Mouse (Mus musculus) limb, embryonic 11.5 days (tissue): ENCODE measurements around the gene Mre11a. TPM values are rescaled to one million over a fixed set of nuclear protein-coding genes. Genes with fewer than 3 reads are reported as not detected.
A peak's percentile ranks its signal among the peaks of the same experiment; 100 is the strongest.

Experiments
- ATAC-seq: fragments of 200-750 bp; cut with Nextera tagmentation; 2 replicates; pipeline ENCODE4 v1.8.0; 2017; ENCODE audit warnings: low read depth; ENCODE audit not compliant: insufficient number of reproducible peaks, low FRiP score, low TSS enrichment
- DNase-seq: peaks from one replicate; pipeline ENCODE4 v3.0.0-alpha.2; 2015; ENCODE audit warnings: low spot score
- H3K27ac ChIP-seq: fragments of 300-500 bp; sonication (generic); replicated peaks from 2 replicates; pipeline ENCODE4 v1.5.1; 2014; ENCODE audit warnings: low read depth, mild to moderate bottlenecking, low read length
- H3K27me3 ChIP-seq: fragments of 300-500 bp; sonication (generic); 2 replicates; pipeline ENCODE4 v1.6.1; 2014; ENCODE audit warnings: mild to moderate bottlenecking, low read length, mixed read lengths; ENCODE audit not compliant: control insufficient read depth, insufficient read depth
- H3K36me3 ChIP-seq: fragments of 300-500 bp; sonication (generic); 2 replicates; pipeline ENCODE4 v1.6.1; 2014; ENCODE audit warnings: mild to moderate bottlenecking, low read length, moderate library complexity, mixed read lengths; ENCODE audit not compliant: control insufficient read depth, insufficient read depth
- H3K4me1 ChIP-seq: fragments of 300-500 bp; sonication (generic); 2 replicates; pipeline ENCODE4 v1.6.1; 2014; ENCODE audit warnings: low read length, mixed read lengths; ENCODE audit not compliant: control insufficient read depth, insufficient read depth
- H3K4me2 ChIP-seq: fragments of 300-500 bp; sonication (generic); 2 replicates; pipeline ENCODE4 v1.6.1; 2014; ENCODE audit warnings: low read depth, mild to moderate bottlenecking, moderate library complexity; ENCODE audit not compliant: severe bottlenecking
- H3K4me3 ChIP-seq: fragments of 300-500 bp; sonication (generic); 2 replicates; pipeline ENCODE4 v1.5.1; 2014; ENCODE audit warnings: low read depth, low read length
- H3K9ac ChIP-seq: fragments of 300-500 bp; sonication (generic); 2 replicates; pipeline ENCODE4 v1.6.1; 2014; ENCODE audit warnings: mild to moderate bottlenecking, low read length
- H3K9me3 ChIP-seq: fragments of 300-500 bp; sonication (generic); 2 replicates; pipeline ENCODE4 v1.6.1; 2016; ENCODE audit warnings: low read length; ENCODE audit not compliant: control insufficient read depth
- WGBS: fragments of 180-500 bp; shearing (Covaris S2); extraction: QIAGEN DNeasy Blood & Tissue Kit; methylation state at CpG from one replicate; pipeline ENCODE4 v1.1.7; 2014; 5-methylcytosine and 5-hydroxymethylcytosine counted together
- polyA plus RNA-seq: library from polyadenylated mRNA; unstranded; fragments of >200 nt; fragmentation: Nextera tagmentation; extraction: Ambion mirVana; gene quantifications from 2 replicates; pipeline ENCODE4 v1.2.1, GENCODE M21; 2014

Gene Mre11a
- polyA plus RNA-seq: 38.7 and 40.3 TPM in 2 replicates

GRCm38 (mm10) chr9:14784039-14785002, at the start of gene Mre11a, which contains the start of gene Ankrd49:
TSS of gene Mre11a (plus strand) at chr9:14784654.
TSS of gene Ankrd49 (minus strand) at chr9:14784856.
- Histone ChIP-seq H3K9me3 (no peaks in the 10 kb centered on the region), H3K4me1 (no peaks in the 10 kb centered on the region), H3K9ac (peak within 1 kb of the TSS; percentile 90), H3K4me3 (peak within 1 kb of the TSS; percentile 78), H3K4me2 (peak within 1 kb of the TSS; percentile 65), H3K27ac (peak within 1 kb of the TSS; percentile 95), H3K27me3 (no peaks in the 10 kb centered on the region), H3K36me3 (peaks cover 5% of the 10 kb centered on the region; the same call in 1 of the 2 replicates)
- DNase-seq (peak; percentile 97), ATAC-seq (peak; percentile 99)
- under 1% methylated on average over 62 of the region's 62 CpGs for WGBS

DNA sequence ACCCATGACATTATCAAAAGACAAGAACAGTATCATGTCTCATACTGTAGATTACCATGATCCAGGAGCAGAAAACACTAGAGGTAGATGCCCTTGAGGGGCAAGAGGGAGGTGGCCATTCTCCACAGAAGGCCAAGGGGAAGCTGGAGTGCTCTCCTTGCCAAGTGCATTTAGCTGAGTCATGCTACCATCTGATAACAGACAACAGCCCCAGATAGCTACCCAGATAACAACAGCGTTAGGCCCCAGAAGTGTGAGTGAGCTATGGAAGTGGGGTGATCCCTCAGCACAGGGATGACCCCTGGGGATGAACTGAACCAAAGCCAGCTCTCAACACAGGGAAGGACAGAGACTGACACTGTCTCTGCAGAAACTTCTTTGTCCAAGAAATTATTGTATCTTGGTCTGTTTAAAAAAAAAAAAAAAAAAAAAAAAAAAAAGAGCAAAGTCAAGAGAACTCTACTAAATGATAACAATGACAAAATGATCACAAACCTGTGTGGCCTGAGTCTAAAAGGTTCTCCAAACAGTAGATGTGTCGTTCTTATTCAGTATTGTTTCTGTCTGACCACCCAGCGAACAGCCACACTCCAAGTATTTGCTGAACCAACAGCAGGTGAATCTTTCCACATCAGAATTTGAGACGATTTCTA, 44.8 kb upstream of the Mre11a start:
- Histone ChIP-seq H3K27ac (no peak overlapping the region), H3K4me1 (no peaks in the 10 kb centered on the region), H3K4me2 (no peak overlapping the region), H3K9me3 (no peaks in the 10 kb centered on the region), H3K4me3 (no peak overlapping the region), H3K27me3 (no peaks in the 10 kb centered on the region), H3K36me3 (no peaks in the 10 kb centered on the region), H3K9ac (no peak overlapping the region)
- 84% methylated on average over 4 of the region's 4 CpGs for WGBS
- ATAC-seq (no peak), DNase-seq (no peak)

- 87% methylated on average over 19 of the region's 19 CpGs for WGBS
- Histone ChIP-seq H3K4me1 (no peaks in the 10 kb centered on the region), H3K36me3 (no peaks in the 10 kb centered on the region), H3K27me3 (no peaks in the 10 kb centered on the region), H3K27ac (no peak within 1 kb of the TSS), H3K9ac (no peak within 1 kb of the TSS), H3K9me3 (no peaks in the 10 kb centered on the region), H3K4me3 (no peak within 1 kb of the TSS), H3K4me2 (no peak within 1 kb of the TSS)
- no peak for DNase-seq
- ATAC-seq: no peak
Observed at GRCm38 (mm10) chr9:14740151-14740924, 44.1 kb upstream of the Mre11a start, which contains the start of gene Piwil4. TSS of gene Piwil4 (minus strand) at chr9:14740733.

- Histone ChIP-seq H3K36me3 (no peaks in the 10 kb centered on the region), H3K27me3 (no peaks in the 10 kb centered on the region), H3K9ac (peak overlapping the region; percentile 77), H3K4me1 (peaks cover 6% of the 10 kb centered on the region; the same call in 1 of the 2 replicates), H3K4me2 (peak overlapping the region; percentile 90), H3K4me3 (peak overlapping the region; percentile 58), H3K27ac (no peak overlapping the region), H3K9me3 (no peaks in the 10 kb centered on the region)
- no peak; the same call in none of the 2 replicates for ATAC-seq
- 58% methylated on average over 42 of the region's 42 CpGs for WGBS
- no peak for DNase-seq
Observed at GRCm38 (mm10) chr9:14750901-14751502, 33.5 kb upstream of the Mre11a start.

DNA sequence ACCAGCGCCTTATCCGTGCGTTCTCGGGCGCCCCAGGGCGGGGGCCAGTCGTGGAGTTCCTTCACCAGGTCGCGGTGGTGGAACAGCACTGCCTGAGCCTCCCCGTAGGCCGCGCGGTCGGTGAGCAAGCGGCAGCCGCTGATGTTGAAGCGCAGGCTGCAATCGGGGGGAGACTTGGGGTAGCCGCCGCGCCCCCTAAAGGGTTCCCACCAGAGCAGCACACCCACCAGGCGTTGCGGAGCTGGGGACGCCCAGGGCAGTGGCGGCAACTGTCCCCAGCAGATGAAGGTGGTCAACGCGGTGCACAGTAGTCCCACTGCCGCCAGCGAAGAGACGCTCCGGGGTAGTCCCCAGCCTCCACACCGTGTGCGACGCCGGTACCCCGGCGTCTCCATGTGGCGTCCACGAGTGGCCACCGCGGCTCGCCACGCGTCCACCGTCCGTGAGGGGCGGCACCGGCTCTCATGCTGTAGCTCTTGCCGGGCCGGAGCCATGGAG, 32.9 kb upstream of the Mre11a start:
- peak overlapping the region; percentile 90 for H3K4me2 ChIP-seq
- peak overlapping the region; percentile 58 for H3K4me3 ChIP-seq
- no peaks in the 10 kb centered on the region for H3K27me3 ChIP-seq
- H3K36me3 ChIP-seq: no peaks in the 10 kb centered on the region
- WGBS: 2% methylated on average over 48 of the region's 50 CpGs
- H3K4me1 ChIP-seq: peaks cover 4% of the 10 kb centered on the region; the same call in 1 of the 2 replicates
- ATAC-seq (peak; percentile 81), DNase-seq (peak; percentile 80)
- no peaks in the 10 kb centered on the region for H3K9me3 ChIP-seq
- H3K9ac ChIP-seq: peak overlapping the region; percentile 77
- H3K27ac ChIP-seq: no peak overlapping the region; the same call in 1 of the 2 replicates

DNA sequence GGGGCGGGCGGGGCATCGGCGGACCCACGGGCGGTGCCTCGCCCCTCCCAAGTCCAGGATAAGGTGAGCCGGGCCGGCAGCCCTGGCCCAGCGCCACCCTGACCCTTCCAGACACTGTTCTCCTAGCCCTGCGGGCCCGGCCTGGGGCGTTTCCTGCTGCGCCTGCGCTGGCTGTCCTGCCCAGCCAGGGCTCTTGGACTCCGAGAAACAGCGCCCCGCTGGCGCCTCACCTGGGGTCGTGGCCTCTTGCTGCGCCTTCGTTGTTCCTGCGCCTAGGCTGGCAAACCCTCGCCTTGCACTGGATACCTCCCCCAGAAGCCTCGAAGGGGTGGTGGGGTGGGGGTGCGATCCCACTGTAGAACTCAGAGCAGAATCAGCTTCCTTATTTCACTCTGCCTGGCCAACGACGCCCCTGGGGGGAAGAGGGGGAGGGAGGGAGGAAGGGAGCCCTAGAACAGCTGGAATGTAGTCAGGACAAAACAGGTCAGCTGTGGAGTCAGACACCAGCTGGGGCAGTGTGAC, 32.4 kb upstream of the Mre11a start, which contains the start of gene Fut4:
Gene Fut4 (minus strand): TSS at position 393 of the 522 bp plus-strand sequence.
- WGBS: under 1% methylated on average over 23 of the region's 28 CpGs
- no peak for DNase-seq
- H3K4me2 ChIP-seq: peak within 1 kb of the TSS; percentile 90
- no peak within 1 kb of the TSS; the same call in 1 of the 2 replicates for H3K27ac ChIP-seq
- H3K4me3 ChIP-seq: peak within 1 kb of the TSS; percentile 58
- ATAC-seq: peak; percentile 87
- no peaks in the 10 kb centered on the region for H3K9me3 ChIP-seq
- no peaks in the 10 kb centered on the region for H3K36me3 ChIP-seq
- peaks cover 4% of the 10 kb centered on the region; the same call in 1 of the 2 replicates for H3K4me1 ChIP-seq
- H3K9ac ChIP-seq: peak within 1 kb of the TSS; percentile 77
- no peaks in the 10 kb centered on the region for H3K27me3 ChIP-seq

DNA sequence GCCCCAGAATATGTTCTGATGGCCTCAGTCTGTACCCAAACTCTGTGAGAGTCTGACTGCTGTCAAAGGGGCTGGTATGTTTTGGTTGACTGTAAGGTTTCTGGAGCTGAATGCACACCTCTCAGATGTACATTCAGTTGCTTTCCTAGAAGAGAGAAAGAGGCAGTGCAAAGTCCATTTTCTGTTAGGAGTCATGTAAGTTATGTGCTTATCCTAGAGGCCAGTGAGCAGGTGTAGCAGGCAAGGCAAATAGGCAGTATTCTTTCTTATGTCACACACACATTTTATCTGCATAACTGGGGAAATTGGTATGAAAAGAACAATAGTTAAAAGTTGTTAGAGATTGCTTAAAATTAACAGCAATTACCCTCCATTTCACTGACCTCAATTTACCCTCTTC, 30.5 kb upstream of the Mre11a start:
- Histone ChIP-seq H3K9ac (no peak overlapping the region), H3K9me3 (no peaks in the 10 kb centered on the region), H3K27ac (no peak overlapping the region), H3K27me3 (no peaks in the 10 kb centered on the region), H3K36me3 (no peaks in the 10 kb centered on the region), H3K4me2 (no peak overlapping the region), H3K4me3 (no peak overlapping the region), H3K4me1 (peaks cover 4% of the 10 kb centered on the region; the same call in 1 of the 2 replicates)
- ATAC-seq (no peak), DNase-seq (no peak)
